Mouse (Mus musculus) lung, postnatal 0 days (tissue): ENCODE results near the gene Fam214a. TPM values are rescaled to one million over a fixed set of nuclear protein-coding genes. Genes with fewer than 3 reads are reported as not detected.
A peak's percentile ranks its signal among the peaks of the same experiment; 100 is the strongest.

Source experiments
- ATAC-seq: fragments of 200-750 bp; cut with Nextera tagmentation; 2 replicates; pipeline ENCODE4 v1.8.0; 2017; ENCODE audit warnings: moderate library complexity
- DNase-seq: peaks from one replicate; pipeline ENCODE4 v3.0.0-alpha.2; 2016; ENCODE audit warnings: low spot score
- H3K27ac ChIP-seq: fragments of 300-500 bp; sonication (generic); 2 replicates; pipeline ENCODE4 v1.5.1; 2014; ENCODE audit warnings: antibody characterized with exemption, mild to moderate bottlenecking, low read length, mixed read lengths
- H3K27me3 ChIP-seq: fragments of 300-500 bp; sonication (generic); replicated peaks from 2 replicates; pipeline ENCODE4 v1.6.1; 2014; ENCODE audit warnings: low read length, mixed read lengths; ENCODE audit not compliant: insufficient read depth
- H3K36me3 ChIP-seq: fragments of 300-500 bp; sonication (generic); 2 replicates; pipeline ENCODE4 v1.6.1; 2014; ENCODE audit warnings: low read length, mixed read lengths; ENCODE audit not compliant: insufficient read depth
- H3K4me1 ChIP-seq: fragments of 300-500 bp; sonication (generic); 2 replicates; pipeline ENCODE4 v1.6.1; 2014; ENCODE audit warnings: antibody characterized with exemption, low read depth, low read length, mixed read lengths; ENCODE audit not compliant: insufficient read depth
- H3K4me2 ChIP-seq: fragments of 300-500 bp; sonication (generic); replicated peaks from 2 replicates; pipeline ENCODE4 v1.6.1; 2014; ENCODE audit warnings: low read depth, mild to moderate bottlenecking, low read length, moderate library complexity, mixed read lengths
- H3K4me3 ChIP-seq: fragments of 300-500 bp; sonication (generic); 2 replicates; pipeline ENCODE4 v1.5.1; 2014; ENCODE audit warnings: low read depth, low read length
- H3K9ac ChIP-seq: fragments of 300-500 bp; sonication (generic); replicated peaks from 2 replicates; pipeline ENCODE4 v1.6.1; 2014; ENCODE audit warnings: low read depth, mild to moderate bottlenecking
- H3K9me3 ChIP-seq: fragments of 300-500 bp; sonication (generic); 2 replicates; pipeline ENCODE4 v1.6.1; 2016; ENCODE audit warnings: low read length, mixed read lengths
- CTCF ChIP-seq: IDR thresholded peaks from 2 replicates; pipeline ENCODE4 v1.5.1; 2016; ENCODE audit warnings: antibody characterized with exemption, mild to moderate bottlenecking
- EP300 ChIP-seq: IDR thresholded peaks from 2 replicates; pipeline ENCODE4 v1.6.1; 2016; ENCODE audit warnings: antibody characterized with exemption, mild to moderate bottlenecking, control low read depth
- WGBS: fragments of 180-500 bp; shearing (Covaris S2); extraction: QIAGEN DNeasy Blood & Tissue Kit; methylation state at CpG from one replicate; pipeline ENCODE4 v1.1.7; 2014; 5-methylcytosine and 5-hydroxymethylcytosine counted together
- polyA plus RNA-seq: library from polyadenylated mRNA; unstranded; fragments of >200 nt; fragmentation: Nextera tagmentation; extraction: Ambion mirVana; gene quantifications from 2 replicates; pipeline ENCODE4 v1.2.1, GENCODE M21; 2015

Fam214a gene
- polyA plus RNA-seq, 1 experiment from 2014 or later, result 12.8 TPM

DNA sequence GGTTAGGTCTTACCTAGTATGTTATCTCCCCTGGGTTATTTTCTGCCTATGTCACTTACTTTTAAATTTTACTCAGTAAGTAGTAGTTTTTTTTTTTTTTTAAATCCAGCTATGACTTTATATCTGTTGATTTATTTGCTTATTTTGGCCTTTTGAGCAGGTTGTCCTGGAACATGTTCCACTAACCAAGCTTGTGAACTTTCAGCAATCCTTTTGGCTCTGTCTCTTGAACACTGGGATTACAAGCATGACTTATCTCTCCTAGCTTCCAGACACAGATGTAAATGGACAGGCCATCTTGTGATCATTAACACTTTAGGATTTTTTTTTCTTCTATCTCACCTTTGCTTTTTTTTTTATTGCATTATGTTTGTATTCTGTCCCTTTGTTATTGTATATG, 94.4 kb downstream of the Fam214a start:
- no peak for DNase-seq
- Histone ChIP-seq H3K27ac (no peak overlapping the region), H3K4me3 (no peak overlapping the region), H3K36me3 (no peaks in the 10 kb centered on the region; the same call in 1 of the 2 replicates), H3K9ac (no peak overlapping the region), H3K9me3 (no peaks in the 10 kb centered on the region), H3K4me2 (no peak overlapping the region), H3K27me3 (no peaks in the 10 kb centered on the region), H3K4me1 (no peaks in the 10 kb centered on the region; the same call in 1 of the 2 replicates)
- TF ChIP-seq CTCF (no peak), EP300 (no peak)
- no peak for ATAC-seq

DNA sequence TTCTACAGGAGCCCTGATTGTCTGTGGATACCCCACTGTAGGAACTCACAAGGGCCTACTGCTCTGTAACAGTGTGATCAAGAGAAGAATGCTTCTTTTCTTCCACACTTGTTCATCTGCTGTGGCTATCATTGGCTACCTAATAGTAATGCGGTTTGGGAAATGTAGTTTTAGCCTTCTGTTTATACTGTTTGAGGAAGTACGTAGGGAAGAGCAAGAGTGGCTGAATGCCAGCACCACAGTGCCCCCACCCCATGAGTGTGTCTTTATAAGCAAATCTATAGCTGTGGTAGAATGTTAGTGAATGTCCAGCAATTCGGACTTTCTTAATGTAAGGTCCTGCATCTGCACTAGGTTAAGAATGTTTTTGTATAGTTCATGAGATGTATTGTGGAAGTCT, 96.4 kb downstream of the Fam214a start:
- H3K27ac ChIP-seq, result no peak overlapping the region
- no peak overlapping the region for H3K4me3 ChIP-seq
- no peaks in the 10 kb centered on the region for H3K36me3 ChIP-seq
- H3K27me3 ChIP-seq, result no peaks in the 10 kb centered on the region
- no peak for ATAC-seq
- WGBS, result 48% methylated on average over 3 of the region's 3 CpGs
- no peak overlapping the region for H3K9ac ChIP-seq
- H3K4me1 ChIP-seq, result no peaks in the 10 kb centered on the region; the same call in 1 of the 2 replicates
- TF ChIP-seq CTCF, result no peak
- TF ChIP-seq EP300, result no peak
- DNase-seq, result peak; percentile 41
- no peaks in the 10 kb centered on the region for H3K9me3 ChIP-seq
- H3K4me2 ChIP-seq, result no peak overlapping the region

DNA sequence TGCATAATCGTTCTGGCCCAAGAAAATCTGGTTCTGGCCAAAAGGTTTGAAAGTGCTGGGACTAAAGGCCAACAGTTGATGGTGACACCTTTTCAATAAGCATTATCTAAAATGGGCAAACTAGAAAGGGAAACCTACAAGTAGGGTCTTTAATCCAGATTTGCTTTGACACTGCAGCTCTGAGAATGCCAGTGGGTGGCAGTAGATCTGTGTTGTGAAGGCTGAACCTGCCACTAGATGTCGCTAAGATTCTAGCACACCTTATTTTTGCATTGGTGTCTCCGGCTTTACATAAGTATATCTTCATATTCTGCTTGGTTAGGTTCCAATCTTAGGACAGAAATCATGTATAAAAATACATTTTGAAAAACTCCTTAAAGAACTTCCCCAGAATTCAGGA, 97.3 kb downstream of the Fam214a start:
- Histone ChIP-seq H3K4me1 (no peaks in the 10 kb centered on the region; the same call in 1 of the 2 replicates), H3K36me3 (no peaks in the 10 kb centered on the region), H3K9me3 (no peaks in the 10 kb centered on the region), H3K4me3 (no peak overlapping the region), H3K9ac (no peak overlapping the region), H3K27ac (no peak overlapping the region), H3K27me3 (no peaks in the 10 kb centered on the region), H3K4me2 (no peak overlapping the region)
- peak; percentile 26; the same call in 1 of the 2 replicates for ATAC-seq
- TF ChIP-seq EP300 (no peak), CTCF (peak; percentile 99)
- DNase-seq, result peak; percentile 88
- WGBS, result 24% methylated on average over 3 of the region's 3 CpGs

DNA sequence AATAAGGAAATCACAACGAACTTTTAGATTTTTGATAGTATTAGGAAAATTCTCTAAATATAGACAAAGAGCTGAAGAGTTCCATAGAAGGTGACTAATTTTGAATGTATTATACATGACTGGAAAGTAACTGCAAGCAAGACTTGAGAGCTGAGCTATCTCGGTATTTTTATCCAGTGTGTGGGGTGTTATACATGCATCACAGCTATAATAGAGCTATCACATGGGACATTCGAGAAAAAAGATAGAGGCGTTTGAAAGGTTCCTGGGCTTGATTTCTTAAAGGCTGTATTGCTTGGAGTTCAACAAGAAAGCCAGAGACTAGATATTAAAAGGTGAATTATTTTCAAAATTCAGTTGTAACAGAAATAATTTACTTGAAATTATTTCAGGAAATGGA, 99.2 kb downstream of the Fam214a start:
- Histone ChIP-seq H3K27ac (no peak overlapping the region), H3K9me3 (no peaks in the 10 kb centered on the region), H3K27me3 (no peaks in the 10 kb centered on the region), H3K36me3 (no peaks in the 10 kb centered on the region), H3K4me1 (no peaks in the 10 kb centered on the region; the same call in 1 of the 2 replicates), H3K4me2 (no peak overlapping the region), H3K4me3 (no peak overlapping the region), H3K9ac (no peak overlapping the region)
- ATAC-seq (no peak), DNase-seq (no peak)
- 85% methylated on average over 4 of the region's 4 CpGs for WGBS
- TF ChIP-seq CTCF (no peak), EP300 (no peak)

DNA sequence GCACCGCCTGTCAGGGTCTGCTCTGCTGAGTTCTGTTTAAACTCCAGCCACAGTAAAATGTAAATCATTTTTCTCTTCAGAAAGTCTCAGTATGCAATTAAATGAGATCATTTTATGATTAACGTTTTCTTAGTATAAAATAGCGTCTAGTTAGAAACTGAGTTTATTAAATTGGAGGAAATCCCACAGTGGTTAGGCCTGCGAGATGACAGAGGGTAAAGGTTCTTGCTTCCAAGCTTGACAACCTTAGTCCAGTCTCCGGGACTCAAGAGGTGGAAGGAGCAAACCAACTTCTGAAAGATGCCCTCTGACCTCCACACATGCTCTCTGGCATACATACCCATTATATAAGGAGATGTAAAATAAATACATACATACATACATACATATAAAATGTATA, 102.4 kb downstream of the Fam214a start:
- Histone ChIP-seq H3K9ac (no peak overlapping the region), H3K27me3 (no peaks in the 10 kb centered on the region), H3K4me1 (no peaks in the 10 kb centered on the region), H3K4me3 (no peak overlapping the region), H3K27ac (no peak overlapping the region), H3K4me2 (no peak overlapping the region), H3K36me3 (peaks cover 6% of the 10 kb centered on the region; the same call in 1 of the 2 replicates), H3K9me3 (no peaks in the 10 kb centered on the region)
- no peak for ATAC-seq
- no peak for TF ChIP-seq EP300
- no peak for TF ChIP-seq CTCF
- 85% methylated on average over 5 of the region's 5 CpGs for WGBS
- no peak for DNase-seq

DNA sequence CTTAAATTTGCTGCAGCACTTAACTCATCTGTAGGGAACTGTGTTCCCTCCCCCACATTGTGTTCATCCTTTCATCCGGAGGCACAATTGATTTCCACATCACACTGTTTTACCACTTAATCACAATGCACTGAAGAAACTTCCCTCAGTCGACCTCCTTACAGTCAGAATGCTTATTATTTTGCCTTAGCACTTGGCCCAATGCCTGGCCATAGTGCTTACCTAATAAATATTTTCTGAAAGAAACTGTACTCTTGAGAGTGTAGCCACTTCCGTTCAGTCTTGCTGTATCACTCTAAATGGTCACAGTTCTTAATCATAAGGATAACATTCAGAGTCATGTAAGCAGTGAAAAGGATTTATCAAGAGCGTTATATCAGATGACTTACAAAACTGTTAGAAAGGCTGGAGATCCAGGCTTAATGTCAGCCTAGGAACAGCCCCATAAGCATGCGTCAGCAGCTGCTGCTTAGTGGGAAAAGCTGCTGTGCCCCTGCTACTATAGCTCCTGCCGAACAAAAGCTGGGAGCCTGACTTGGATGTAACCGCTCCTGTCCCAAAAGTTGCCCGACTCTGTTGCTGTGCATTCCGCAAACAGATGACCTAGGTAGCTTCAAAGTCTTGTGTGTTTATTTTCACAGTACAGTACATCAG, 112.1 kb downstream of the Fam214a start:
- Histone ChIP-seq H3K27ac (no peak overlapping the region), H3K9me3 (no peaks in the 10 kb centered on the region), H3K27me3 (no peaks in the 10 kb centered on the region), H3K9ac (no peak overlapping the region), H3K4me2 (no peak overlapping the region), H3K36me3 (no peaks in the 10 kb centered on the region), H3K4me3 (no peak overlapping the region), H3K4me1 (no peaks in the 10 kb centered on the region)
- 50% methylated on average over 9 of the region's 9 CpGs for WGBS
- TF ChIP-seq CTCF (no peak), EP300 (no peak)
- ATAC-seq, result no peak
- peak; percentile 50 for DNase-seq
